Mouse (Mus musculus) MEL (cell line): ENCODE measurements around the gene Sox6. TPM values are rescaled to one million over a fixed set of nuclear protein-coding genes. Genes with fewer than 3 reads are reported as not detected.

Experiments used
- polyA plus RNA-seq, 2 experiments: library from polyadenylated mRNA; stranded (reverse) in 1 of 2; unstranded in 1 of 2; fragments of >175 nt in 1 of 2; fragments of >200 nt in 1 of 2; gene quantifications; 2 replicates each; pipeline versions ENCODE4 v1.2.1 to v1.2.4; 2012; ENCODE audit warnings: low replicate concordance in 2 of 2, low read depth in 1 of 2; ENCODE audit not compliant: insufficient read length in 2 of 2, insufficient read depth in 1 of 2, missing spikeins in 1 of 2
- total RNA-seq: library from RNA; depleted of rRNA; stranded (reverse); fragments of 300-350 nt; gene quantifications from 2 replicates; pipeline ENCODE4 v1.2.3, GENCODE M21; 2012; rRNA removed

The Sox6 gene
- total and polyA plus RNA-seq, 3 experiments = 2.6 to 4.6 TPM; not detected in 1

Other genes with a start within 250 kb of the Sox6 start
- gene 1110004F10Rik, start 601 bp upstream of the Sox6 start, total RNA-seq = 158 and 160 TPM in 2 replicates
- gene 1110004F10Rik, start 601 bp upstream of the Sox6 start, polyA plus RNA-seq = 100 to 1,000 TPM in 1 of 2 experiments, not detected in 1; 182 TPM
- gene Gm4353, start 45.8 kb upstream of the Sox6 start, total RNA-seq = 20.8 and 21.0 TPM in 2 replicates
- 10 to 100 TPM in 1 of 2 experiments, not detected in 1; 22.7 TPM for gene Gm4353, start 45.8 kb upstream of the Sox6 start, polyA plus RNA-seq